Mouse (Mus musculus): ENCODE data around the gene Mrps36.

DNA sequence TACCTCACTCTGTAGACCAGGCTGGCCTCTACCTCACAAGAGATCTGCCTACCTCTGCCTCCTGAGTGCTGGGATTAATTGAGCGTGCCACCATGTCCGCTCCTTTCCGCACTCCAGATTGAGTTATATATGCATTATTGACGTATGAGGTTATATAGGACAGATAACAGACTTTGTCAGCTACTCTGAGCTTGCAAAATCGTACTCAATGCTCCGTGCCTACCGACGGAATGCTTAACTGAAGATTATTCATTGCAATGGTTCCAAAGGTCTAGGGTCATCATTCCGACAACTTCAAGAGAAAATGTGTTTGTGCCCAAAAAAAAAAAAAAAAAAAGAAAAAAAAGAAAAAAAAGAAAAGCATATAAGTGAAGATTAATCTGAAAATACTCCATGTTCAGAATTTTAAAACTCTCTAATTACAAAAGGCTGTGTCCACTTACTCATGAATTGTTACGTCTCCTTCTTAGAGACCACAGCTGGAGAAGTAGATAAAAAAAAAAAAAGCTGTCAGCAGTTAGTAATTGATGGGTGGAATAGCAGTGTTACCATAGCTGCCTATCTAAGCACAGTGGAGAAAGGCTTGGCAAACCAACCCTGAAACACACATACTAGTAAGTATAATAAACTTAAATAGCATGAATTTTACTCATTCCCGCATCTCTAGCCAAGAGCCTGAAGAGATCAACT is 968 bp downstream of the Mrps36 start:
- TF ChIP-seq CTCF (IDR thresholded peaks at IDR 0.05) (no peak), EP300 (IDR thresholded peaks at IDR 0.05) (no peak)
